Mouse (Mus musculus) midbrain, embryonic 13.5 days (tissue): ENCODE measurements around the gene Gstp2. TPM values are rescaled to one million over a fixed set of nuclear protein-coding genes. Genes with fewer than 3 reads are reported as not detected.

Experiments used
- ATAC-seq: fragments of 200-750 bp; cut with Nextera tagmentation; 2 replicates; pipeline ENCODE4 v1.8.0; 2017; ENCODE audit warnings: mild to moderate bottlenecking, moderate TSS enrichment, moderate library complexity
- H3K27ac ChIP-seq: fragments of 300-500 bp; sonication (generic); 2 replicates; pipeline ENCODE4 v1.5.1; 2015; ENCODE audit warnings: inconsistent platforms, mild to moderate bottlenecking, moderate library complexity
- H3K27me3 ChIP-seq: fragments of 300-500 bp; sonication (generic); 2 replicates; pipeline ENCODE4 v1.6.1; 2015; ENCODE audit warnings: mild to moderate bottlenecking, inconsistent platforms
- H3K36me3 ChIP-seq: fragments of 300-500 bp; sonication (generic); 2 replicates; pipeline ENCODE4 v1.6.1; 2015; ENCODE audit warnings: mild to moderate bottlenecking, inconsistent platforms
- H3K4me1 ChIP-seq: fragments of 300-500 bp; sonication (generic); replicated peaks from 2 replicates; pipeline ENCODE4 v1.6.1; 2015; ENCODE audit warnings: inconsistent platforms
- H3K4me2 ChIP-seq: fragments of 300-500 bp; sonication (generic); replicated peaks from 2 replicates; pipeline ENCODE4 v1.6.1; 2015; ENCODE audit warnings: moderate library complexity, mild to moderate bottlenecking, inconsistent platforms
- H3K4me3 ChIP-seq: fragments of 300-500 bp; sonication (generic); replicated peaks from 2 replicates; pipeline ENCODE4 v1.5.1; 2015; ENCODE audit warnings: mild to moderate bottlenecking, inconsistent platforms
- H3K9ac ChIP-seq: fragments of 300-500 bp; sonication (generic); replicated peaks from 2 replicates; pipeline ENCODE4 v1.6.1; 2015; ENCODE audit warnings: mild to moderate bottlenecking, inconsistent platforms
- H3K9me3 ChIP-seq: fragments of 300-500 bp; sonication (generic); 2 replicates; pipeline ENCODE4 v1.6.1; 2016; ENCODE audit warnings: mild to moderate bottlenecking, inconsistent platforms
- WGBS: fragments of 180-500 bp; shearing (Covaris S2); methylation state at CpG from one replicate; pipeline ENCODE4 v1.1.7; 2015; 5-methylcytosine and 5-hydroxymethylcytosine counted together
- polyA plus RNA-seq: library from polyadenylated mRNA; unstranded; fragments of >200 nt; fragmentation: Nextera tagmentation; extraction: Ambion mirVana; gene quantifications from 2 replicates; pipeline ENCODE4 v1.2.1, GENCODE M21; 2015

Gstp2 gene
- polyA plus RNA-seq, 1 experiment from 2014 or later, result 3.9 TPM

GRCm38 (mm10) chr19:4000119-4000900 lies 45.5 kb downstream of the Gstp2 start, which contains the start of the genes Nudt8 and Gm49405:
Gene Nudt8 (plus strand): TSS chr19:4000580.
Gene Gm49405 (plus strand): TSS chr19:4000626.
- under 1% methylated on average over 64 of the region's 64 CpGs for WGBS
- H3K9ac ChIP-seq, result peak within 1 kb of the TSS; percentile 88
- H3K4me1 ChIP-seq, result peaks cover 19% of the 10 kb centered on the region
- peak; percentile 92 for ATAC-seq
- peak within 1 kb of the TSS; percentile 97 for H3K27ac ChIP-seq
- H3K27me3 ChIP-seq, result peaks cover 3% of the 10 kb centered on the region
- no peaks in the 10 kb centered on the region for H3K9me3 ChIP-seq
- H3K4me2 ChIP-seq, result peak within 1 kb of the TSS; percentile 86
- H3K36me3 ChIP-seq, result peaks cover 8% of the 10 kb centered on the region; the same call in 1 of the 2 replicates
- H3K4me3 ChIP-seq, result peak within 1 kb of the TSS; percentile 71

GRCm38 (mm10) chr19:3999121-3999730 lies 46.6 kb downstream of the Gstp2 start:
- H3K36me3 ChIP-seq, result no peaks in the 10 kb centered on the region
- no peak overlapping the region for H3K27ac ChIP-seq
- ATAC-seq, result no peak
- H3K4me1 ChIP-seq, result peaks cover 19% of the 10 kb centered on the region
- WGBS, result 87% methylated on average over 9 of the region's 9 CpGs
- peak overlapping the region; percentile 86 for H3K4me2 ChIP-seq
- no peak overlapping the region for H3K4me3 ChIP-seq
- H3K27me3 ChIP-seq, result peaks cover 3% of the 10 kb centered on the region
- H3K9me3 ChIP-seq, result no peaks in the 10 kb centered on the region
- 0 out of 2 replicates have a peak overlapping the region, but pooled peaks have one; percentile 33 for H3K9ac ChIP-seq

GRCm38 (mm10) chr19:3998335-3998734 lies 47.5 kb downstream of the Gstp2 start:
- 78% methylated on average over 8 of the region's 8 CpGs for WGBS

GRCm38 (mm10) chr19:3997231-3997630 lies 48.6 kb downstream of the Gstp2 start:
- ATAC-seq, result no peak

More at GRCm38 (mm10) chr19:3998335-3998734, 47.5 kb downstream of the Gstp2 start:
- Histone ChIP-seq H3K9ac (no peak overlapping the region), H3K27ac (no peak overlapping the region), H3K4me3 (no peak overlapping the region), H3K27me3 (peaks cover 3% of the 10 kb centered on the region), H3K4me1 (peaks cover 19% of the 10 kb centered on the region), H3K9me3 (no peaks in the 10 kb centered on the region), H3K4me2 (no peak overlapping the region), H3K36me3 (no peaks in the 10 kb centered on the region)
- ATAC-seq, result no peak

GRCm38 (mm10) chr19:3996747-3997146 lies 49.1 kb downstream of the Gstp2 start:
- Histone ChIP-seq H3K4me3 (no peak overlapping the region), H3K4me1 (peaks cover 17% of the 10 kb centered on the region), H3K9me3 (no peaks in the 10 kb centered on the region), H3K4me2 (no peak overlapping the region), H3K9ac (no peak overlapping the region), H3K36me3 (no peaks in the 10 kb centered on the region), H3K27ac (no peak overlapping the region), H3K27me3 (no peaks in the 10 kb centered on the region; the same call in none of the 2 replicates)
- no peak for ATAC-seq
- 83% methylated on average over 8 of the region's 8 CpGs for WGBS

More at GRCm38 (mm10) chr19:3997231-3997630, 48.6 kb downstream of the Gstp2 start:
- Histone ChIP-seq H3K4me1 (peaks cover 19% of the 10 kb centered on the region), H3K27ac (no peak overlapping the region), H3K9me3 (no peaks in the 10 kb centered on the region), H3K4me3 (no peak overlapping the region), H3K9ac (no peak overlapping the region), H3K4me2 (no peak overlapping the region), H3K36me3 (no peaks in the 10 kb centered on the region), H3K27me3 (peaks cover 3% of the 10 kb centered on the region)
- WGBS, result 61% methylated on average over 8 of the region's 8 CpGs

GRCm38 (mm10) chr19:3996106-3996505 lies 49.7 kb downstream of the Gstp2 start:
- no peak overlapping the region for H3K4me3 ChIP-seq

GRCm38 (mm10) chr19:3995505-3995904 lies 50.3 kb downstream of the Gstp2 start:
- Histone ChIP-seq H3K9me3 (no peaks in the 10 kb centered on the region), H3K27me3 (no peaks in the 10 kb centered on the region; the same call in none of the 2 replicates), H3K4me2 (no peak overlapping the region), H3K9ac (no peak overlapping the region), H3K36me3 (no peaks in the 10 kb centered on the region), H3K27ac (no peak overlapping the region), H3K4me3 (no peak overlapping the region), H3K4me1 (peaks cover 6% of the 10 kb centered on the region)
- 91% methylated on average over 3 of the region's 3 CpGs for WGBS
- no peak for ATAC-seq

More at GRCm38 (mm10) chr19:3996106-3996505, 49.7 kb downstream of the Gstp2 start:
- H3K9ac ChIP-seq, result peak overlapping the region; percentile 29; the same call in 1 of the 2 replicates
- no peak overlapping the region for H3K4me2 ChIP-seq
- H3K27ac ChIP-seq, result no peak overlapping the region
- WGBS, result 76% methylated on average over 7 of the region's 7 CpGs
- no peaks in the 10 kb centered on the region for H3K9me3 ChIP-seq
- peaks cover 10% of the 10 kb centered on the region for H3K4me1 ChIP-seq
- no peak for ATAC-seq
- H3K36me3 ChIP-seq, result no peaks in the 10 kb centered on the region
- H3K27me3 ChIP-seq, result no peaks in the 10 kb centered on the region; the same call in none of the 2 replicates

- WGBS, result 77% methylated on average over 6 of the region's 6 CpGs
- ATAC-seq, result no peak
- no peaks in the 10 kb centered on the region for H3K9me3 ChIP-seq
- peaks cover 6% of the 10 kb centered on the region for H3K4me1 ChIP-seq
- no peaks in the 10 kb centered on the region; the same call in none of the 2 replicates for H3K27me3 ChIP-seq
- H3K9ac ChIP-seq, result no peak overlapping the region
- no peak overlapping the region for H3K27ac ChIP-seq
- no peak overlapping the region for H3K4me2 ChIP-seq
- no peak overlapping the region for H3K4me3 ChIP-seq
- no peaks in the 10 kb centered on the region for H3K36me3 ChIP-seq
These were observed 50.9 kb downstream of the Gstp2 start for GRCm38 (mm10) chr19:3994932-3995331.

DNA sequence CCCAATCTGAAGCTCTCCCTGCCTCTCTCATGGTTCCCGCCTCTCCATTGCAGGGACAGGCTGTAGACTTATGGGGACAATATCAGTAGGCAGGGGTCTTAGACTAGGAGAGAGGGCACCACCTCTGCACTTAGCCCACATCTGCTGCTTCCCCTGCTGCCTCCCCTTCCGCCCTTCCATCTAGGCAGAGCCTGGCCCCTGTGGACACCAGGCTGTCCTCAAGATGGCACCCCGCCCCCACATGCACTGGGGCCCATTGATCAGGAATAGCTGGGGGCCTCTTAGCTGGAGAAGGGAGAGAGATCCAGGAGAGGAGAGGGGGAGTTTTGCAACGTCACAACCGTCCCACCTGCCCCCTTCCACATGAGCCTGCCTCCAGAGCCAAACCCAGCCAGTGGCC lies 53.4 kb downstream of the Gstp2 start, which contains the start of gene Tbx10:
TSS of gene Tbx10 (plus strand) at position 337 of the 400 bp plus-strand sequence.
- Histone ChIP-seq H3K9ac (no peak within 1 kb of the TSS), H3K27ac (no peak within 1 kb of the TSS), H3K4me1 (no peaks in the 10 kb centered on the region), H3K36me3 (no peaks in the 10 kb centered on the region), H3K4me2 (no peak within 1 kb of the TSS), H3K27me3 (no peaks in the 10 kb centered on the region), H3K9me3 (peaks cover 3% of the 10 kb centered on the region; the same call in 1 of the 2 replicates), H3K4me3 (no peak within 1 kb of the TSS)
- 57% methylated on average over 5 of the region's 5 CpGs for WGBS
- no peak for ATAC-seq

GRCm38 (mm10) chr19:3991966-3992365 lies 53.9 kb downstream of the Gstp2 start:
- Histone ChIP-seq H3K27ac (no peak overlapping the region), H3K9me3 (peaks cover 3% of the 10 kb centered on the region; the same call in 1 of the 2 replicates), H3K4me3 (no peak overlapping the region), H3K27me3 (no peaks in the 10 kb centered on the region), H3K36me3 (no peaks in the 10 kb centered on the region), H3K4me1 (no peaks in the 10 kb centered on the region), H3K9ac (no peak overlapping the region), H3K4me2 (no peak overlapping the region)
- no peak for ATAC-seq
- 83% methylated on average over 3 of the region's 3 CpGs for WGBS

- no peak for ATAC-seq
- WGBS, result 94% methylated on average over 3 of the region's 3 CpGs
- no peak overlapping the region for H3K27ac ChIP-seq
- H3K36me3 ChIP-seq, result no peaks in the 10 kb centered on the region
- H3K9me3 ChIP-seq, result peaks cover 3% of the 10 kb centered on the region; the same call in 1 of the 2 replicates
- H3K27me3 ChIP-seq, result no peaks in the 10 kb centered on the region
- H3K9ac ChIP-seq, result no peak overlapping the region
- no peaks in the 10 kb centered on the region for H3K4me1 ChIP-seq
- H3K4me3 ChIP-seq, result no peak overlapping the region
- H3K4me2 ChIP-seq, result no peak overlapping the region
These were observed 54.3 kb downstream of the Gstp2 start for GRCm38 (mm10) chr19:3991562-3991961.

DNA sequence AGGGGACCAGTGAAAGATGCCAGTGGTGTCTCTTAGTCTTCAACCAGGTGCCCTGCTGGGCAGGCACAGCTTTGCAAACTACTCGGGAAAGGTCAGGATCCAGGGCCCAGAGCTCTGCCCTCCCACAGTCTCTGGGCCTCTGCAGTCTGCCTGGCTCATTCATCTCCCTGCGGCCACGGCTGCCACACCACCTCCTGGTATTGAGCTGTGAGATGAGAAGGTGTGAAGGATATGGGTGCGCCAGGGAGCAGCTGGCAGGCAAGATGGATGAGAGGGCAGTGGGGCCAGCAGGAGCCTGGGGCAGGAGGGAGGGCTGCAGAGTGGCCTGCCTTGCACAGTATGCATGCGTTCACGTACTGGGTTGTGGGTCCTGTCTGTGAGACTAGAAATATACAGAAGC lies 55.0 kb downstream of the Gstp2 start:
- peaks cover 3% of the 10 kb centered on the region; the same call in 1 of the 2 replicates for H3K9me3 ChIP-seq
- WGBS, result 80% methylated on average over 6 of the region's 6 CpGs
- no peaks in the 10 kb centered on the region for H3K4me1 ChIP-seq
- H3K9ac ChIP-seq, result no peak overlapping the region
- H3K27ac ChIP-seq, result no peak overlapping the region
- no peak overlapping the region for H3K4me2 ChIP-seq
- no peaks in the 10 kb centered on the region for H3K36me3 ChIP-seq
- ATAC-seq, result no peak
- no peaks in the 10 kb centered on the region for H3K27me3 ChIP-seq
- no peak overlapping the region for H3K4me3 ChIP-seq
